Mouse (Mus musculus): ENCODE results near the gene Grtp1.

- TF ChIP-seq POLR2A (IDR thresholded peaks at IDR 0.05; ENCODE audit: borderline replicate concordance, control insufficient read depth, low read depth, low read length) (no peak), CTCF (IDR thresholded peaks at IDR 0.05; ENCODE audit: control insufficient read depth, insufficient read depth, low read length) (no peak)
Measured at GRCm38 (mm10) chr8:13187638-13188037, 12.8 kb downstream of the Grtp1 start.

Measured in bone marrow, adult 2 months (tissue).